In genomic region chr12:99942441-99942840, GRCm38 (mm10) we compare ENCODE assay signal across 21 mouse cellular contexts. TPM values are rescaled to one million over a fixed set of nuclear protein-coding genes. Genes with fewer than 3 reads are reported as not detected.
DNase-seq lines count a peak whose midpoint lies in the region; ATAC-seq and TF ChIP-seq lines count a peak whose summit lies in the region.
"Had no signal": no experiment of that assay in that cellular context is flagged by ENCODE, and none has a peak within 500 bp of the region (broad histone marks: within the 10 kb centered on the region; RNA-seq: fewer than 3 reads in every experiment).

No protein-coding gene starts in this region.

- no peak overlapping the region for H3K27ac ChIP-seq in liver, adult 2 months (replicated peaks; ENCODE audit: insufficient read depth, low read depth, low read length)
- no peak overlapping the region for H3K27ac ChIP-seq in liver, embryonic 11.5 days (ENCODE audit: low read depth, low read length)
- H3K27ac ChIP-seq in CH12.LX (ENCODE audit: insufficient read depth, low read depth): no peak overlapping the region
- no peak overlapping the region for H3K27ac ChIP-seq in forebrain, postnatal 0 days (ENCODE audit: low read depth, low read length)
- H3K27ac ChIP-seq: embryonic facial prominence, embryonic 10.5 days; heart, embryonic 13.5 days; hindbrain, embryonic 10.5 days; limb, embryonic 15.5 days had no signal

- no peaks in the 10 kb centered on the region for H3K9me3 ChIP-seq in liver, embryonic 11.5 days (ENCODE audit: control insufficient read depth, low read length)
- H3K9me3 ChIP-seq in CH12.LX (replicated peaks; ENCODE audit: low read length): no peaks in the 10 kb centered on the region
- no peaks in the 10 kb centered on the region for H3K9me3 ChIP-seq in forebrain, postnatal 0 days (ENCODE audit: low read length)
- H3K9me3 ChIP-seq: embryonic facial prominence, embryonic 10.5 days; heart, embryonic 13.5 days; hindbrain, embryonic 10.5 days; limb, embryonic 15.5 days had no signal

- no peaks in the 10 kb centered on the region; the same call in 1 of the 2 replicates for H3K36me3 ChIP-seq in liver, adult 2 months (ENCODE audit: control insufficient read depth, insufficient read depth, low read length)
- no peaks in the 10 kb centered on the region for H3K36me3 ChIP-seq in liver, embryonic 11.5 days (ENCODE audit: control insufficient read depth, insufficient read depth, low read length)
- H3K36me3 ChIP-seq in CH12.LX (replicated peaks in 1 of 2; ENCODE audit: control insufficient read depth in 1 of 2, insufficient read depth in 1 of 2, low read length in 1 of 2): peaks cover 6 to 79% of the 10 kb centered on the region in 2 experiments
- peaks cover 33% of the 10 kb centered on the region for H3K36me3 ChIP-seq in forebrain, postnatal 0 days (ENCODE audit: insufficient read depth)

- no peaks in the 10 kb centered on the region for H3K4me1 ChIP-seq in liver, adult 2 months (ENCODE audit: control insufficient read depth, insufficient read depth, low read length)
- H3K4me1 ChIP-seq in liver, embryonic 11.5 days (replicated peaks; ENCODE audit: control insufficient read depth, insufficient read depth, low read length): no peaks in the 10 kb centered on the region
- peaks cover 10 to 33% of the 10 kb centered on the region in 2 experiments for H3K4me1 ChIP-seq in CH12.LX (ENCODE audit: control insufficient read depth in 1 of 2, insufficient read depth in 2 of 2)
- no peaks in the 10 kb centered on the region for H3K4me1 ChIP-seq in forebrain, postnatal 0 days (ENCODE audit: insufficient read depth)
- H3K4me1 ChIP-seq: heart, embryonic 13.5 days; hindbrain, embryonic 10.5 days; limb, embryonic 15.5 days had no signal

- no peak for TF ChIP-seq RAD21 in CH12.LX (IDR thresholded peaks at IDR 0.05; ENCODE audit: low read depth, low read length)

- H3K27me3 ChIP-seq in liver, adult 2 months (ENCODE audit: control insufficient read depth, insufficient read depth, low read length): no peaks in the 10 kb centered on the region
- H3K27me3 ChIP-seq in liver, embryonic 11.5 days (replicated peaks; ENCODE audit: control insufficient read depth, insufficient read depth, low read length): no peaks in the 10 kb centered on the region
- no peaks in the 10 kb centered on the region for H3K27me3 ChIP-seq in CH12.LX (replicated peaks)
- H3K27me3 ChIP-seq in forebrain, postnatal 0 days (ENCODE audit: insufficient read depth, low read length): no peaks in the 10 kb centered on the region
- H3K27me3 ChIP-seq: heart, embryonic 13.5 days; limb, embryonic 15.5 days had no signal

- in situ Hi-C loops in CH12.LX (cut with MboI; ENCODE audit: low pct_ligation_motif_present, low pct_unique_long_range_greater_than_20kb, low sequenced_read_pairs): no loop called here

- peak; percentile 27; the same call in 1 of the 2 replicates for TF ChIP-seq EP300 in CH12.LX (IDR thresholded peaks at IDR 0.05; ENCODE audit: low read length)

- dilution Hi-C loops in CH12.LX (cut with MboI; ENCODE audit: extremely low pct_ligation_motif_present, extremely low pct_unique_long_range_greater_than_20kb, low sequenced_read_pairs): no loop called here

- DNase-seq in liver, adult 2 months (ENCODE audit: extremely low read depth, low read depth, low spot score): peak; percentile 17
- DNase-seq in liver, embryonic 11.5 days (ENCODE audit: low spot score): no peak
- DNase-seq in CH12.LX (ENCODE audit: extremely low read depth): peak; percentile 51
- DNase-seq in forebrain, postnatal 0 days: no peak
- no peak for DNase-seq in left cerebral cortex, adult 11 months (ENCODE audit: low spot score)
- DNase-seq: adrenal gland, postnatal 25 days; cerebellum, postnatal 14 days; gastrocnemius, postnatal 10 days; lung, postnatal 10 days; midbrain, embryonic 14.5 days; retina, postnatal 1 day; thymus, postnatal 4 days had no signal

- H3K9ac ChIP-seq in liver, adult 2 months (ENCODE audit: low read depth, low read length): no peak overlapping the region
- no peak overlapping the region for H3K9ac ChIP-seq in liver, embryonic 11.5 days (ENCODE audit: low read depth, low read length)
- no peak overlapping the region for H3K9ac ChIP-seq in CH12.LX (ENCODE audit: insufficient read depth, low read depth)
- H3K9ac ChIP-seq in forebrain, postnatal 0 days: no peak overlapping the region
- H3K9ac ChIP-seq: heart, embryonic 13.5 days; limb, embryonic 15.5 days had no signal

- H3K4me2 ChIP-seq in liver, embryonic 11.5 days: no peak overlapping the region
- no peak overlapping the region for H3K4me2 ChIP-seq in CH12.LX (ENCODE audit: insufficient read depth, low read depth, poor library complexity, severe bottlenecking)
- no peak overlapping the region for H3K4me2 ChIP-seq in forebrain, postnatal 0 days (ENCODE audit: low read depth)
- H3K4me2 ChIP-seq: heart, embryonic 13.5 days; limb, embryonic 15.5 days had no signal

- no peak for ATAC-seq in liver, embryonic 11.5 days (replicated peaks; ENCODE audit: low FRiP score)
- peak; percentile 79 to 86 for ATAC-seq in hematopoietic stem cell, adult 5-6 weeks (replicated peaks in 1 of 2; ENCODE audit: insufficient read depth in 1 of 2, low FRiP score in 2 of 2, low TSS enrichment in 1 of 2, low read depth in 1 of 2, poor library complexity in 2 of 2, severe bottlenecking in 2 of 2)
- peak; percentile 42 for ATAC-seq in neutrophil, adult 5-6 weeks (ENCODE audit: extremely low read depth, insufficient number of reproducible peaks, low FRiP score, poor library complexity, severe bottlenecking)
- no peak for ATAC-seq in forebrain, postnatal 0 days
- ATAC-seq: activated CD4-positive, CD25-positive, alpha-beta regulatory T cell, adult 4 months; inflammation-experienced regulatory T-cells, adult 6 months had no signal

- no peak for TF ChIP-seq CTCF in liver, adult 2 months (IDR thresholded peaks at IDR 0.05; ENCODE audit: low read depth, low read length)
- TF ChIP-seq CTCF in CH12.LX (conservative IDR thresholded peaks at IDR 0.05 in 1 of 2, IDR thresholded peaks at IDR 0.05 in 1 of 2; ENCODE audit: low read depth in 2 of 2, low read length in 2 of 2): no peak
- TF ChIP-seq CTCF in forebrain, postnatal 0 days (IDR thresholded peaks at IDR 0.05; ENCODE audit: low read depth): no peak

- TF ChIP-seq POLR2A in liver, adult 2 months (IDR thresholded peaks at IDR 0.05; ENCODE audit: extremely low read depth, insufficient read depth, low read length): no peak
- no peak for TF ChIP-seq POLR2A in CH12.LX (IDR thresholded peaks at IDR 0.05; ENCODE audit: low read depth, low read length)

- H3K4me3 ChIP-seq in liver, adult 2 months (ENCODE audit: insufficient read depth, low read depth, low read length): no peak overlapping the region
- no peak overlapping the region for H3K4me3 ChIP-seq in liver, embryonic 11.5 days (ENCODE audit: low read depth, low read length)
- H3K4me3 ChIP-seq in CH12.LX (replicated peaks in 1 of 3; ENCODE audit: low read depth in 2 of 3, low read length in 2 of 3, poor library complexity in 1 of 3): no peak overlapping the region
- no peak overlapping the region for H3K4me3 ChIP-seq in forebrain, postnatal 0 days (ENCODE audit: low read depth, low read length)
- H3K4me3 ChIP-seq: embryonic facial prominence, embryonic 10.5 days; erythroblast, embryonic 14.5 days; heart, embryonic 13.5 days; hindbrain, embryonic 10.5 days; limb, embryonic 15.5 days had no signal

- H3K79me2 ChIP-seq in liver, adult 2 months (ENCODE audit: control insufficient read depth, insufficient read depth, low read length): no peaks in the 10 kb centered on the region
- no peaks in the 10 kb centered on the region for H3K79me2 ChIP-seq in CH12.LX (replicated peaks; ENCODE audit: control insufficient read depth, extremely low read depth, insufficient read depth, poor library complexity, severe bottlenecking)

- 84% methylated on average over 8 of the region's 8 CpGs for WGBS in liver, adult 2 months
- 56% methylated on average over 8 of the region's 8 CpGs for WGBS in liver, embryonic 11.5 days
- WGBS in forebrain, postnatal 0 days: 89% methylated on average over 8 of the region's 8 CpGs

TF ChIP-seq in CH12.LX, 34 proteins besides CTCF, POLR2A, EP300 and RAD21 (continues in another document):
- TF ChIP-seq ELF1 (IDR thresholded peaks at IDR 0.05; ENCODE audit: low read depth, low read length): peak; percentile 64
- TF ChIP-seq CHD1 (IDR thresholded peaks at IDR 0.05; ENCODE audit: low read depth, low read length): no peak

RNA-seq across cellular contexts. Expression of gene Kcnk13, which starts 21.9 kb away (rescaled TPM):
- total RNA-seq in liver, adult 2 months (2014; rRNA removed): 0.34 and 0.65 TPM in 2 replicates
- polyA plus RNA-seq in liver, adult 2 months (2012; rRNA removed): 0.22 and 0.23 TPM in 2 replicates
- 0.37 and 0.78 TPM in 2 replicates for polyA plus RNA-seq in liver, embryonic 11.5 days (2014; fragmentation: Nextera tagmentation; extraction: Ambion mirVana)
- total RNA-seq in CH12.LX (2012; rRNA removed) (0.08 and 0.13 TPM in 2 replicates), CH12.LX (2014; rRNA removed) (not detected in 2 replicates)
- not detected in 2 replicates for polyA plus RNA-seq in CH12.LX (2012; ENCODE audit: insufficient read length, low read depth)
- total RNA-seq in hematopoietic stem cell, adult 5-6 weeks (2017): 0.25 TPM in 1 of 2 replicates, not detected in the other
- 0.25 and 0.58 TPM in 2 replicates for total RNA-seq in neutrophil, adult 5-6 weeks (2017)
- total RNA-seq in forebrain, postnatal 0 days (2014; rRNA removed): 3.2 and 4.3 TPM in 2 replicates
- 1.4 and 2.5 TPM in 2 replicates for polyA plus RNA-seq in forebrain, postnatal 0 days (2015; fragmentation: Nextera tagmentation; extraction: Ambion mirVana)
- polyA plus RNA-seq: activated CD4-positive, CD25-positive, alpha-beta regulatory T cell, adult 4 months; erythroblast, embryonic 14.5 days; inflammation-experienced regulatory T-cells, adult 6 months had no signal

RNA-seq across cellular contexts. Expression of gene Tdp1, which starts 58.1 kb away (rescaled TPM):
- total RNA-seq in liver, adult 2 months (2014; rRNA removed): 3.0 and 4.6 TPM in 2 replicates
- 3.7 TPM in 2 replicates for polyA plus RNA-seq in liver, adult 2 months (2012; rRNA removed)
- polyA plus RNA-seq in liver, embryonic 11.5 days (2014; fragmentation: Nextera tagmentation; extraction: Ambion mirVana): 64.8 and 72.6 TPM in 2 replicates
- total RNA-seq in CH12.LX (2012; rRNA removed): 23.4 and 27.4 TPM in 2 replicates
- total RNA-seq in CH12.LX (2014; rRNA removed): 16.1 and 16.9 TPM in 2 replicates
- 48.3 and 53.7 TPM in 2 replicates for polyA plus RNA-seq in CH12.LX (2012; ENCODE audit: insufficient read length, low read depth)
- 9.1 and 21.0 TPM in 2 replicates for total RNA-seq in hematopoietic stem cell, adult 5-6 weeks (2017)
- total RNA-seq in neutrophil, adult 5-6 weeks (2017): 9.3 and 19.2 TPM in 2 replicates
- total RNA-seq in forebrain, postnatal 0 days (2014; rRNA removed): 12.9 and 18.5 TPM in 2 replicates
- polyA plus RNA-seq in forebrain, postnatal 0 days (2015; fragmentation: Nextera tagmentation; extraction: Ambion mirVana): 41.9 and 45.3 TPM in 2 replicates

RNA-seq across cellular contexts. Expression of gene Efcab11, which starts 58.2 kb away (rescaled TPM):
- 0.28 and 0.34 TPM in 2 replicates for total RNA-seq in liver, adult 2 months (2014; rRNA removed)
- polyA plus RNA-seq in liver, adult 2 months (2012; rRNA removed): 0.09 and 0.12 TPM in 2 replicates
- polyA plus RNA-seq in liver, embryonic 11.5 days (2014; fragmentation: Nextera tagmentation; extraction: Ambion mirVana): 8.8 and 8.9 TPM in 2 replicates
- total RNA-seq in CH12.LX (2012; rRNA removed) (6.6 and 7.9 TPM in 2 replicates), CH12.LX (2014; rRNA removed) (11.1 and 12.2 TPM in 2 replicates)
- 6.6 and 8.0 TPM in 2 replicates for polyA plus RNA-seq in CH12.LX (2012; ENCODE audit: insufficient read length, low read depth)
- total RNA-seq in hematopoietic stem cell, adult 5-6 weeks (2017): 4.8 and 5.8 TPM in 2 replicates
- total RNA-seq in neutrophil, adult 5-6 weeks (2017): 0.37 and 2.4 TPM in 2 replicates
- 3.3 and 3.4 TPM in 2 replicates for total RNA-seq in forebrain, postnatal 0 days (2014; rRNA removed)
- polyA plus RNA-seq in forebrain, postnatal 0 days (2015; fragmentation: Nextera tagmentation; extraction: Ambion mirVana): 3.3 and 3.7 TPM in 2 replicates

Comparison
In these comparisons a context has a peak if more than half of its experiments do, and no peak if none do; other contexts are left out.
1. DNase-seq: peak in liver, adult 2 months (single experiment) and CH12.LX (single experiment); none in liver, embryonic 11.5 days (single experiment), forebrain, postnatal 0 days (single experiment) and left cerebral cortex, adult 11 months (single experiment).
2. ATAC-seq: peak in hematopoietic stem cell, adult 5-6 weeks (2 of 2) and neutrophil, adult 5-6 weeks (single experiment); none in liver, embryonic 11.5 days (single experiment) and forebrain, postnatal 0 days (single experiment).